Mouse (Mus musculus) brain, embryonic 14.5 days (tissue): Measurements from ENCODE around the gene Fancl.

Experiments used
- CTCF ChIP-seq: fragments of 200-500 bp; IDR thresholded peaks from 2 replicates; pipeline ENCODE4 v1.5.1; 2012; ENCODE audit warnings: inconsistent platforms, mild to moderate bottlenecking, moderate library complexity, borderline replicate concordance; ENCODE audit not compliant: insufficient read depth, insufficient read length; ENCODE audit errors: extremely low read depth
- POLR2A ChIP-seq: fragments of 200-500 bp; IDR thresholded peaks from 2 replicates; pipeline ENCODE4 v1.6.1; 2012; ENCODE audit warnings: mild to moderate bottlenecking, inconsistent platforms, borderline replicate concordance; ENCODE audit not compliant: poor library complexity, insufficient read depth, insufficient read length, severe bottlenecking; ENCODE audit errors: extremely low read depth

DNA sequence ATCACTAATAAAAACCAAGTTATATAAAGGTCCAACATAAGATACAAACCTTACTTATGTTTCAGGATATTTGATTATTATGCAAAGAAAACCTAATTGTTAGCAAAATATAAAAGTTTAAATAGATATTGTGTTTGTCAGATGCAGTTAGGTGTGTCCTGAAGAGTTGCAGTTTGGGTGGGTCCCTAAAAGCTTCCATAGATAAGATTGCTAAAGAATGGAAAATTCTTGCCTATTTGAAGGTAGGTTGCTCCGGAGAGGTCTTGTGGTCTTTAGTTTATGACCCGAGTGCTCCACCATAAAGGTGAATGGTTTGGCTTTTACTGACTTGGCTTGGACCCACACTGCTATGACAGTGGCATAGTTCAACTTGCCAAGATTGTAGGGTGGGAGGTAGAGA, 7.9 kb upstream of the Fancl start:
- TF ChIP-seq CTCF (no peak), POLR2A (no peak)
